Mouse (Mus musculus): ENCODE measurements around the gene Tmtc2. TPM values are rescaled to one million over a fixed set of nuclear protein-coding genes. Genes with fewer than 3 reads are reported as not detected.

Tmtc2 gene
- total RNA-seq (2023) = 0.24 TPM

GRCm38 (mm10) chr10:105573908-105574694, at the start of gene Tmtc2:
Gene Tmtc2, minus strand, starts transcription at chr10:105574451.

Measured in CD8-positive naive resting alpha-beta T cell, adult 57 days (primary cell).